Mouse (Mus musculus): ENCODE results near the gene Naa16.

GRCm38 (mm10) chr14:79311918-79312454, 78.6 kb downstream of the Naa16 start:
- TF ChIP-seq POLR2A (IDR thresholded peaks at IDR 0.05; ENCODE audit: borderline replicate concordance, low read depth, low read length): no peak
- TF ChIP-seq CTCF (IDR thresholded peaks at IDR 0.05; ENCODE audit: low read depth, low read length): no peak

All from bone marrow macrophage, adult 2 months (primary cell).